Mouse (Mus musculus): Measurements from ENCODE around the gene Cyb5rl.

DNA sequence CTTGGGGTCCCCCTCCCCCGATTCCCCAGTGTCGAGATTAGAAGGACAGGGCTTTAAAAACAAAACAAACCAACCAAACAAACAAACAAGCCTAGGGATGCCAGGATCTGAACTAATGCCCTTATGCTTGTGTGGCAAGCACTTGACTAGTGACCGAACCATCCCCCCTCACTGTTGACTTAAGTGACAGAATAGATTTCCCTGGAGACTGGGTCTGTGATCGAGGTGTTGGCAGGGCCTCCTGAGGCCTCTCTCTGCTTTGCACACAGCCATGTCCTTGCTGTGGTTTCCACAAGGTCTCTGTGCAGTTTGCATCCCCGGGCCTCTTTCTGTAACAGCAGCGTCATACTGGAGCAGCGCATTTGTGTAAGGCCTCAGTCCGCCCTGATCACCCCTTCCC is 62.6 kb downstream of the Cyb5rl start:
- TF ChIP-seq POLR2A (IDR thresholded peaks at IDR 0.05; ENCODE audit: borderline replicate concordance, extremely low read depth, insufficient read depth, insufficient read length, poor library complexity, severe bottlenecking): no peak
- TF ChIP-seq CTCF (IDR thresholded peaks at IDR 0.05; ENCODE audit: borderline replicate concordance, extremely low read depth, insufficient read depth, insufficient read length): no peak
